Mouse (Mus musculus) lung, postnatal 0 days (tissue): Measurements from ENCODE around the gene Mybph.

ENCODE experiments used
- CTCF ChIP-seq: IDR thresholded peaks from 2 replicates; pipeline ENCODE4 v1.5.1; 2016; ENCODE audit warnings: antibody characterized with exemption, mild to moderate bottlenecking
- EP300 ChIP-seq: IDR thresholded peaks from 2 replicates; pipeline ENCODE4 v1.6.1; 2016; ENCODE audit warnings: antibody characterized with exemption, mild to moderate bottlenecking, control low read depth

GRCm38 (mm10) chr1:134222122-134223055, 29.1 kb downstream of the Mybph start:
- no peak for TF ChIP-seq CTCF
- TF ChIP-seq EP300 = peak; percentile 86
